Mouse (Mus musculus) frontal cortex, postnatal 14 days (tissue): ENCODE results near the gene Kctd12.

Experiments used
- DNase-seq, 2 experiments: peaks; one replicate each; pipeline ENCODE4 v3.0.0; 2022; ENCODE audit warnings: low spot score in 2 of 2

The Kctd12 gene

DNA sequence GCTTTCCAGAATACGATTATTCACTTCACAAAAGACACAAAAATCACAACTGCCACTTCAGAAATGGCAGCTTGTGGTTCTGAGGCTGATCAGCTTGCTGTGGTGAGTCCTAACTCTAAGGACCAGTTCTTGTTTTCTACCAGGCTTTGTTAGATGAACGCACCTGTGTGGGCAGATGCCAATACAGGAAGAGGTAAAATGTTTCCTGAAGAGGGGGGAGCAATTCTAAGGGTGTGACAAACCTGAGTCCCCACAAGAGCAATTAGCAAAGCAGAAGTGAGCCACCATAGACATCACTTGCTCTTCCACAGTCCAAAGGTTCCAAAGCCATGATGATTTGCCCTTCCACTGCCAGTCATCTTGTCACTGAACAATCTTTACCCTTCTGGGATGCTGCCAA is 20.4 kb downstream of the Kctd12 start:
- DNase-seq: no peak

GRCm38 (mm10) chr14:102953511-102953910 is 28.9 kb downstream of the Kctd12 start:
- DNase-seq: no peak

DNA sequence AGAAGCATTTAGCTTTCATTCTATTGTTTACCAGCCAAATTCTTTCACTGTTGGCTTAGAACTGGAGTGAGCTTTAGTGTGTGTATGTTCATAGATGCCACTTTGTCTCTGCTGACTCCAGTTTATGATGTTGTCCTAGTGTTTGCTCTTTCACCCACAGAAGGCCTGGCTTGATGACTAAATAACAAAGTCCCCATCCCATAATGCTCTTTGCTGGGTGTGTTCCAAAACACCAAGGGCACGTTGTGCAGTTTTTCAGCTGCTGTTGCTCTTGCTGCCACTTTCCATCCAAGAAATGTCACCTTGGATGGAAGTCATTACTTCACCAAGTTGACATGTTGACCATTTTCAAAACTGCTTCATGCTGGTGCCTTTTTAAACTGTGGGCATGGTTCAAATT is 30.5 kb downstream of the Kctd12 start:
- DNase-seq: no peak

DNA sequence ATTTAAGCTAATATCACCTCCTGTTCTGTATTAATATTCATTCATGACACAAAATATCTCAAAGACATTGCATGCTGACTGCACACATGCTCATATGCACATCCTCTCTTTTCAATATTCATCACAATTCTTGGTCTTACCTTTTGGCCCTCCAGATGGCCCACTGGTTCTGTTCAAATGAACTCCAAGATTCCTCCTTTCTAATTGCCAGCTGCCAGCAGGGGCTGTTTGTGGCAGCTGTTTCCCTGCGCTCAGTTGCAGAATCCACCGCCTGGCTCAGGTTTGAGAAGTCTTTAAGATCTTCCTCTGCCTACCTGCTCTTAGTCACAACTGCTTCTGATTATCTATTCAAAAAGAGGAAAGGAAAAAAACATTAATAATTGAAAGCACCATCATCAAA is 34.6 kb downstream of the Kctd12 start:
- no peak for DNase-seq

- DNase-seq: no peak
Measured at GRCm38 (mm10) chr14:102942222-102942843, 40.1 kb downstream of the Kctd12 start.

- DNase-seq: no peak
Measured at GRCm38 (mm10) chr14:102934878-102935277, 47.6 kb downstream of the Kctd12 start.

DNA sequence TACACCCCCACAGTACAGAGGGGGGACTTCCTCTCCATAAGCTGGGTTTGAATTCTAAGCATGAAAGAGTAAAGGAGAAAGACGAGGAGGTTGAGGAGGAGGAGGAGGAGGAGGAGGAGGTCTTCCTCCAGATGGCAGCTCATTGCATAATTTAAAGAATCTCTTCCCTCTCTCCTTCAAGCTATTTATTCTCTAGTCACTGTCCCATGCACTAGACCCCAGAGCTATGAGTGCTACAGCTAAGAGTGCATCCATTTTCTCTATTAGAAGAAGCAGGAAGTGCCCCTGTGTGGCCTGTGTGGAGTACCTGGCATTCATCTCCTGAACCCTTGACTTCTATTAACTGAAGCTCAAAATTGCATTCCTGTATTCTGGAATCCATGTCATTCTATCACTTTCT is 51.5 kb downstream of the Kctd12 start:
- DNase-seq: no peak

DNA sequence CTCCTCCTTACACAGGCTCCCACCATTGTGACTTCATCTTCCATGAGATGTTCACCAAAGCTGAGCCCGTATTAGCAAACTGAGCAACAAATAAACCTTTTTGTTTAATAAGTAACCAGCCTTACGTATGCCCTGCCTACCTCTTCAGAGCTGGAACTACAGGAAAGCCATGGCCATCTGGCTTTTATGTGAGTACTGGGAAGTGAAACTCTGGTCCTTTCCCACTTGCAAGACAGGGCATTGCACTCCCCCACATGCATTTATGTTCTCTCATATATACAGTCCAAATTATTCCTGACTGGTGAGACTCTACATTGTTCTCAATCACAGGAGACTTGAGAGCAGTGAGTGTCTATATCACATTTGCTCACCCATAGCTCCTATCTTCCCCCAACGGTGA is 52.9 kb downstream of the Kctd12 start:
- DNase-seq: no peak

DNA sequence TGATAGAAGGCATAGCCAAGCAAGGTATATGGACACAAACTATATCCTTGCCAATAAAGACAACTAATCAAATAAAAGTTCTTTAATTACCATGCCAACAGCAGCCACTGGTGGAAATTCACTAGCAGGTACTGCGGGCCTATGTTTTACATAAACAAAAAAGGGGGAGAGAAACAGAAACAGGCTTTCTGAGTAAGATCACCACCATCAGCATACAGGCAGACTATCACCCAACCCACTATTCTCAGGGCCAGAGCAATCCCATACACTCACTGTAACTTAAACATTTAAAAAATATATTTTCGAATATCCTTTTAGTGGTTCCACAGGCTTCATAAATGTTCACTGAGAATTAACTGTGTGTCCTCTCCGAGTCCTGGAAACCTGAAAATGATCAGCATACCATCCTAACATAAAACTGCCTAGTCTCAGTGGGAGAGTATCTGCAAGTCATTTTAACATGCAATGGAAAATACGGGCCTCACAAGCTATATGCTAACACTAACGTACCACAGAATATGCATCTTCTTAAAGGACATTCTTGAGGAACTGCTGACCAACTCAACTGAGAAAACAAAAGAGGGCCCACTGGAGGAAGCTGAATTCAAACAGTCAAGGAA is 54.5 kb downstream of the Kctd12 start:
- DNase-seq: no peak
